Mouse (Mus musculus) thymus, adult 2 months (tissue): ENCODE results near the gene Tacc2. TPM values are rescaled to one million over a fixed set of nuclear protein-coding genes. Genes with fewer than 3 reads are reported as not detected.

Experiments
- DNase-seq: peaks from one replicate; pipeline ENCODE4 v3.0.0; 2021
- H3K27ac ChIP-seq: fragments of 200-500 bp; 2 replicates; pipeline ENCODE4 v1.5.1; 2012; ENCODE audit warnings: low read length, control low read depth; ENCODE audit not compliant: control insufficient read depth, insufficient read depth
- H3K27me3 ChIP-seq: fragments of 200-500 bp; 2 replicates; pipeline ENCODE4 v1.6.1; 2012; ENCODE audit warnings: mild to moderate bottlenecking, low read length, moderate library complexity, mixed read lengths; ENCODE audit not compliant: control insufficient read depth, insufficient read depth
- H3K36me3 ChIP-seq: fragments of 200-500 bp; 2 replicates; pipeline ENCODE4 v1.6.1; 2012; ENCODE audit warnings: mild to moderate bottlenecking, low read length, moderate library complexity; ENCODE audit not compliant: control insufficient read depth, insufficient read depth
- H3K4me1 ChIP-seq: fragments of 200-500 bp; replicated peaks from 2 replicates; pipeline ENCODE4 v1.6.1; 2012; ENCODE audit warnings: low read length; ENCODE audit not compliant: control insufficient read depth, insufficient read depth
- H3K4me3 ChIP-seq: fragments of 200-500 bp; 2 replicates; pipeline ENCODE4 v1.5.1; 2012; ENCODE audit warnings: mild to moderate bottlenecking, low read length, control low read depth, moderate library complexity; ENCODE audit not compliant: control insufficient read depth, insufficient read depth
- CTCF ChIP-seq: fragments of 200-500 bp; IDR thresholded peaks from 2 replicates; pipeline ENCODE4 v1.5.1; 2012; ENCODE audit warnings: mild to moderate bottlenecking, control low read depth, low read length, moderate library complexity, borderline replicate concordance; ENCODE audit not compliant: control insufficient read depth, poor library complexity, insufficient read depth; ENCODE audit errors: extremely low read depth
- POLR2A ChIP-seq: fragments of 200-500 bp; IDR thresholded peaks from 2 replicates; pipeline ENCODE4 v1.6.1; 2012; ENCODE audit warnings: mild to moderate bottlenecking, low read length, control low read depth, moderate library complexity; ENCODE audit not compliant: control insufficient read depth, poor library complexity, insufficient read depth; ENCODE audit errors: extremely low read depth
- WGBS: fragments of 180-500 bp; shearing (Covaris S2); methylation state at CpG from one replicate; pipeline ENCODE4 v1.1.7; 2018; 5-methylcytosine and 5-hydroxymethylcytosine counted together
- polyA plus RNA-seq: library from polyadenylated mRNA; depleted of rRNA; stranded (reverse); fragments of >200 nt; gene quantifications from 2 replicates; pipeline ENCODE4 v1.2.3, GENCODE M21; 2012

Tacc2 gene
- polyA plus RNA-seq, 1 experiment: 41.1 TPM

DNA sequence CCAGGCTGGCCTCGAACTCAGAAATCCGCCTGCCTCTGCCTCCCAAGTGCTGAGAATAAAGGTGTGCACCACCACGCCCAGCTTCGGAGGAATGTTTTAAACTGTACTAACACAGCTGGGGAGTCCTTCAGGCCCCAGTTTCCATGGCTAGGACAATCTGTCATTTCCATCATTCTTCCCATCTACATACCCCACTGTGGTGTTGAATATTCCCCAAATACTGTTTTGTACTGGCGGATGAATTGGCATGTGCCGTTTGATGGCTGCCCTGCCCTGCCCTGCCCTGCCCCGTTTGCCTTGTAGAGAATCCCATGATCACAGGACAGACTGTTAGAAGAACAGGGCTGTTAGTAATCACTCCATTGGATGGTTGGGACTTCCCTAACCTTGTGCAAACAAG, 134.6 kb downstream of the Tacc2 start:
- H3K4me3 ChIP-seq: no peak overlapping the region
- no peak overlapping the region for H3K27ac ChIP-seq
- no peaks in the 10 kb centered on the region for H3K27me3 ChIP-seq
- no peak for DNase-seq
- WGBS: 96% methylated on average over 7 of the region's 7 CpGs
- no peak for TF ChIP-seq POLR2A
- no peak for TF ChIP-seq CTCF
- no peaks in the 10 kb centered on the region for H3K36me3 ChIP-seq
- no peaks in the 10 kb centered on the region for H3K4me1 ChIP-seq

- Histone ChIP-seq H3K36me3 (no peaks in the 10 kb centered on the region), H3K27ac (no peak overlapping the region), H3K4me1 (no peaks in the 10 kb centered on the region), H3K4me3 (no peak overlapping the region), H3K27me3 (no peaks in the 10 kb centered on the region)
- no peak for DNase-seq
- WGBS: 91% methylated on average over 6 of the region's 6 CpGs
- no peak for TF ChIP-seq CTCF
- no peak for TF ChIP-seq POLR2A
Observed at GRCm38 (mm10) chr7:130713319-130713718, 136.1 kb downstream of the Tacc2 start.

DNA sequence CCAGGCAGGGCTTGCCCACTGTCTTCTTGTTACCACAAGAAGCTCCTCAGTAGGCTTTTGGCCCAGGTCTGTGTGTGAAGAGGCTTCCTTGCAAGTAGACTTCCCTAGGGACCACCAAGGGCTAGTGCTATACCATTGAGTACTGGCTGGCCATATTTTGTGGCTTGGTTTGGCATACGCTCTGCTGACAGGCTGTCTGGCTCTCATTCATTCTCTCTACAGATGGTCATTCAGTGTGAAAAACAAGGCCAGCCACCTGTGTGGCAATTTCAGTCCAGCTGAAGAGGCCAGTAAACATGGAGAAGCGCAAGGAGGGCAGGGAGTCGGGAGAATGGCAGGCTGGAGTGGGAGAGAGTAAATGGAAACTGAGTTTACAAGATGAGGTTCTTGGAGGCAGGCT, 138.2 kb downstream of the Tacc2 start:
- WGBS: 99% methylated on average over 3 of the region's 3 CpGs
- TF ChIP-seq POLR2A (no peak), CTCF (no peak)
- H3K27ac ChIP-seq: no peak overlapping the region

DNA sequence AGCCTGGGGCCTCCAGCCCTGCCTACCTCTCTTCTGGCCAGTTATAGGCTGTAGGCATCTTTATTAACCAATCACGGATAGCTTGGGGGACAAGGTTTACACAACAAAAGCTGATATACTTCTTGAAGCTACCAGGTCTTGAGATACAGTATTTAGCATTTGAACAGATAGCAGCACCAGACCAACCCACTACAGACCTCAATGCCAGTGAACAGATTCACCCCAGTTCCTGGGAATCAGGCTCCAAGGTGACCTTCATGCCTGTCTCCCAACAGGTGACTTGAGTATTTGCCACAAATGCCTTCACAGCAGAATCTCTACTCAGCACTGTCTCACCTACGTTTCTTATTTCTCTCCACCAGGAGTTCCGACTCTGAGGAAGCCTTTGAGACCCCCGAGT, 139.1 kb downstream of the Tacc2 start:
- no peaks in the 10 kb centered on the region for H3K36me3 ChIP-seq
- DNase-seq: no peak
- no peak for TF ChIP-seq POLR2A
- no peak for TF ChIP-seq CTCF
- no peaks in the 10 kb centered on the region for H3K27me3 ChIP-seq
- H3K4me3 ChIP-seq: no peak overlapping the region
- no peaks in the 10 kb centered on the region for H3K4me1 ChIP-seq
- H3K27ac ChIP-seq: no peak overlapping the region
- 94% methylated on average over 4 of the region's 4 CpGs for WGBS

More for the DNA sequence above, 138.2 kb downstream of the Tacc2 start:
- H3K27me3 ChIP-seq: no peaks in the 10 kb centered on the region
- DNase-seq: no peak
- H3K4me1 ChIP-seq: no peaks in the 10 kb centered on the region
- H3K36me3 ChIP-seq: no peaks in the 10 kb centered on the region
- no peak overlapping the region for H3K4me3 ChIP-seq

DNA sequence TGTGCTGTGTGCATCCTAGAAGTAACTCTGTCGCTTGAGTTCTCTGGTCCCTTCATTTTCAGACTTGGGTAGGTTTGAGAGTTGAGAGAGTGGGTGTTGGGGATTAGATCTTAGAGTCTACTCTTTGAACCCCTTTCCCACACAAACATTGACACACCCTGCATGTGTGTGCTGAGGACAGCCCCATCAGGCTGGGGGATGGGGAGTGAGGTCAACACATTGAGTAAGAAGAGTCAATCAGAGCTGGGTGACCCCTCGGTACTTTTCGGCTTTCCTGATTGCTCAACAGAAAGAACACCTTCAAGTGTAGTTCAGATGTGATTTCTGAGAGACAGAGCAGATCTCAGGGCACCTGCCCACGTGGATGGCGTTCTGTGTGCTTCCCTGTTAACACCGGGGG, 139.8 kb downstream of the Tacc2 start:
- Histone ChIP-seq H3K4me3 (no peak overlapping the region), H3K4me1 (no peaks in the 10 kb centered on the region), H3K27me3 (no peaks in the 10 kb centered on the region), H3K36me3 (no peaks in the 10 kb centered on the region), H3K27ac (no peak overlapping the region)
- TF ChIP-seq POLR2A (no peak), CTCF (no peak)
- WGBS: 95% methylated on average over 6 of the region's 6 CpGs
- DNase-seq: no peak

- H3K27ac ChIP-seq: no peak overlapping the region
- TF ChIP-seq CTCF (no peak), POLR2A (no peak)
- H3K4me1 ChIP-seq: no peaks in the 10 kb centered on the region
- H3K27me3 ChIP-seq: no peaks in the 10 kb centered on the region
- no peak overlapping the region for H3K4me3 ChIP-seq
- no peak for DNase-seq
- no peaks in the 10 kb centered on the region for H3K36me3 ChIP-seq
- WGBS: 77% methylated on average over 16 of the region's 16 CpGs
Observed at GRCm38 (mm10) chr7:130719931-130720598, 142.8 kb downstream of the Tacc2 start.

GRCm38 (mm10) chr7:130720646-130721335, 143.6 kb downstream of the Tacc2 start:
- no peak for DNase-seq
- H3K4me1 ChIP-seq: no peaks in the 10 kb centered on the region
- H3K27me3 ChIP-seq: no peaks in the 10 kb centered on the region
- no peak overlapping the region for H3K4me3 ChIP-seq
- TF ChIP-seq POLR2A (no peak), CTCF (no peak)
- 95% methylated on average over 9 of the region's 9 CpGs for WGBS
- no peaks in the 10 kb centered on the region for H3K36me3 ChIP-seq
- no peak overlapping the region for H3K27ac ChIP-seq

DNA sequence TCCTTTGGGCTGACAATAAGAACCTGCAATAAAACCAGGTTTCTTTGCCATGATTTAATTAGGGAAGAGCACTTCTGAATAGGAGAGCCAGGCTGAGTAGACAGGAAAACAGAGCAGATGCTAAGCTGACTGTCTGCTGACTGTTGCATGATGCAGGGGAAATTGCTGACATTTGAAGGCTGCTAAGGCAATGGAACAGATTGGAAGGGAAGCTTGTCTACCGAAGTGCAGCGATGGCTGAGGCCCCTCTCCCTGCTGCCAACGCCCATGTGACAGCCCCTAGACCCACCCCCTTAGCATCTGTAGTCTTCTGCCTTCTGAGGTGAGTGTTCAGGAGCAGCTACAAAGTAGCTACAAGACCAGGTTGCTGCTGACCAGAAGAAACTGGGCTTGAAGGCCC, 148.9 kb downstream of the Tacc2 start:
- DNase-seq: no peak
- WGBS: 67% methylated on average over 3 of the region's 3 CpGs

More for the DNA sequence above, 148.9 kb downstream of the Tacc2 start:
- TF ChIP-seq CTCF: no peak
- TF ChIP-seq POLR2A: no peak
- H3K36me3 ChIP-seq: no peaks in the 10 kb centered on the region
- H3K4me3 ChIP-seq: no peak overlapping the region
- H3K27ac ChIP-seq: no peak overlapping the region
- peaks cover 11% of the 10 kb centered on the region for H3K4me1 ChIP-seq
- no peaks in the 10 kb centered on the region for H3K27me3 ChIP-seq
